Mouse (Mus musculus): Measurements from ENCODE around the gene Gm10228.
"Not testable (repeated sequence)": the region's sequence is repeated elsewhere in the genome, so short reads cannot be mapped to it uniquely, and the experiment has no call there.

Gene Gm10228

DNA sequence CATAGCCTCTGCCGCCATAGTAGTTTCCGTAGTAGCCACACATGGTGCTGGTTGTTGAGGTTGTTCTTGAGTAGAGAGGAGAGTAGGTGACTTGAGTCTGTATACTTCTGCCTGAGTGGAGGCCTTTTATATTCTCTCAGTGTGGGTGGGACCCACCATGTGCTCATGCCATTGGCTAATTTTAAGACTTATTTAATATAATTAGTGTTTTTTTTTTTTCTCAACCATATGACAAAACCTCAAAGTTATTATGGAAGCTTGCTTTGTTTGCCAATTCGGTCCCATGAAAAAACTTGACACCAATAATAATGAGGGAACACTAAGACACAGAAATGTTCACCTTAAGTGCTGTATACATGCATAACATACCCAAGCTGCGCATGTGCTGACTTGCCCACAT lies at the start of gene Gm10228:
Gene Gm10228, minus strand, starts transcription at position 101 of the 400 bp plus-strand sequence.
- DNase-seq, result not testable (repeated sequence)

DNA sequence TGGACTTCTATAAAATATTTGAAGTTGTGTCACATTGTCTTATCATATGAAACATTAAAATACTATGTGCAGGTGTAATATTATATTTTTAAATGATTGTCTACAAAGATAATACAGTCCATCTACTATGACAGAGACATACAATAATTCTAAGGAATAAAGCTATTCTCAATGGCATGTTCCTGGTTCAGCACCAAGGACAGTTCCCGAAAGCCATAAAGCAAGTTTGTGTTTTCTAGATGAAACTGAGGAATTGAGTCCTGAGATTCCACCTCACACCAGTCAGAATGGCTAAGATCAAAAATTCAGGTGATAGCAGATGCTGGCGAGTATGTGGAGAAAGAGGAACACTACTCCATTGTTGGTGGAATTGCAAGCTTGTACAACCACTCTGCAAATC lies 29.8 kb upstream of the Gm10228 start:
- not testable (repeated sequence) for DNase-seq

DNA sequence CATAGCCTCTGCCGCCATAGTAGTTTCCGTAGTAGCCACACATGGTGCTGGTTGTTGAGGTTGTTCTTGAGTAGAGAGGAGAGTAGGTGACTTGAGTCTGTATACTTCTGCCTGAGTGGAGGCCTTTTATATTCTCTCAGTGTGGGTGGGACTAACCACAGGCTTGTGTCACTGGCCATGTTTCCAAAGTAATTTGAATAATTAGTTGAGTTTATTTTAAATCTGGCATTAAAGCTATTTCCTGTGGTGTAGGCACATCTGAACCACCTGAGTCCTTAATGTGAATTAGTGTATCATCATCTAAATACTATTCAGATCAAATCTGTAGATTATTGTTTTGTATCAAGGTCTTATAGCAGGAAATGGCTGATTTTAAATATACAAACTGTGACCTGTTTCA lies 22.6 kb upstream of the Gm10228 start, which contains the start of gene 1110025L11Rik:
Gene 1110025L11Rik, minus strand, starts transcription at position 101 of the 400 bp plus-strand sequence.
- DNase-seq, result not testable (repeated sequence)

DNA sequence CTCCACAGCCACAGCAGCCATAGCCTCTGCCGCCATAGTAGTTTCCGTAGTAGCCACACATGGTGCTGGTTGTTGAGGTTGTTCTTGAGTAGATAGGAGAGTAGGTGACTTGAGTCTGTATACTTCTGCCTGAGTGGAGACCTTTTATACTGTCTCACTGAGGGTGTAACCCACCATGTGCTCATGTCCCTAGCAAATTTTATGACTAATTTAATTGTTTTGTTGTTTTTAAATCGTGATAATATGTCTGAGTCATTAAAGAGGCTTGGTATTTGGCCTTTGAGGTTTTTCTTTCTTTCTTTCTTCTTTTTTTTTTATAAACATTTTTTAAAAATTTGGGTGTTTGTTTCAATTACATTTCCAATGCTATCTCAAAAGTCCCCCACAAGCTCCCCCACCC lies 6.5 kb upstream of the Gm10228 start, which contains the start of gene Krtap6-5:
Gene Krtap6-5, minus strand, starts transcription at position 101 of the 400 bp plus-strand sequence.
- DNase-seq, result no peak

DNA sequence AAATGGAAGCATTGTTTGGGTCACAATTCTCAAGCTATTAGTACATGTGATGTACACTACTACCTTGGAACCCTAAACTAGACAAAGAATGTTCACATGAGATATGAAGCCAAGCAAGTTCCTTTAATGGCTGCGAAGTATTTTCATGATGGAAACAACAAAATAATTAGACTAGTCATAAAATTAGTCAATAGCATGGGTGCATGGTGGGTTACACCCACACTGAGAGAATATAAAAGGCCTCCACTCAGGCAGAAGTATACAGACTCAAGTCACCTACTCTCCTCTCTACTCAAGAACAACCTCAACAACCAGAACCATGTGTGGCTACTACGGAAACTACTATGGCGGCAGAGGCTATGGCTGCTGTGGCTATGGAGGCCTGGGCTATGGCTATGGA lies 9.9 kb downstream of the Gm10228 start, which contains the start of gene Krtap6-1:
Gene Krtap6-1, plus strand, starts transcription at position 301 of the 400 bp plus-strand sequence.
- DNase-seq, result not testable (repeated sequence)

DNA sequence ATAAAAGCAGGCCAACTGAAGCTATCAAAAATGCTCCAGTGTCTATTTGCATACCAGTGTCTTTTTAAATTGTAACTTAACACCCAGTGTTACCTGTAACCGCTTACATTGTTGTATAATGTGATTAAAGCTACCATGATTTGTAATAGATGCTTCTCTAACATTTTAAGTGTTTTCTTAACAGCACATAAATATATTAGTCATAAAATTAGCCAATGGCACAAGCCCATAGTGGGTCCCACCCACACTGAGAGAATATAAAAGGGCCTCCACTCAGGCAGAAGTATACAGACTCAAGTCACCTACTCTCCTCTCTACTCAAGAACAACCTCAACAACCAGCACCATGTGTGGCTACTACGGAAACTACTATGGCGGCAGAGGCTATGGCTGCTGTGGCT lies 26.3 kb downstream of the Gm10228 start, which contains the start of gene Gm10229:
Gene Gm10229, plus strand, starts transcription at position 301 of the 400 bp plus-strand sequence.
- DNase-seq, result not testable (repeated sequence)

DNA sequence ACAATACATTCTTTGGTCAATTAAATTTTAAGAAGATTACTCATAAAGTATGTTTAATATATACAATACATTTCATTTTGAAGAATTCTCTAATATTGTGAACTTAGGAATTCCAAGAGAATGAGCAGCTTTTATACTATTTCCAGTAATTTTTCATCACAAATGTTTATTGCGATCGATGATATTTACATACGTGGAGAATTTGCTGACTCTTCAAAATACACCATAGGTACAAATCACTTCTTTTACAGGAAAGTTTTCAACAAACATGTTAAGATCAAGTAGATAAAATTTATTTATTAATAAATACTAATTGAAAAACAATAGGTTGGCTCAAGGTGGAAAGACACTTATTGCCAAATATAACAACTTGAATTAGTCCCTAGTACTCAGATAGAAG lies 27.3 kb downstream of the Gm10228 start:
- no peak for DNase-seq

DNA sequence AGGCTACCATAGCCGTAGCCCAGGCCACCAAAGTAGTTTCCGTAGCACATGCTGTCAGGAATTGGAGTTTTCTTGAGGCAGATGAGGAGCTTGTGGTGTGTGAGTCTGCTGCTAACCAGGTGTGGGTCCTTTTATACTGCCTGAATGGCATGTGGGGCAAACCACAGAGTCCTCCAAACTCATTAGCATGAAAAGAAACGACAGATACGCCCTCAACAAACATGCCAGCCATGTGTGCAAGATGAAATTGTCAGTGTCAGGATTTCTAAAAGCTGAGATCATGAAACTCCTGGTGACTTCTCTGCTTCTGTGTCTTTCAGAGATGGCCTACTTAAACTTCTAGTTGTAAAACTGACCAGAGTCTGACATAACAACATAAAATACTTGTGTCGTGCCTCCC lies 30.6 kb downstream of the Gm10228 start, which contains the start of gene Krtap22-2:
Gene Krtap22-2, minus strand, starts transcription at position 101 of the 400 bp plus-strand sequence.
- no peak for DNase-seq
